Mouse (Mus musculus): ENCODE measurements around the gene Pi4k2b. TPM values are rescaled to one million over a fixed set of nuclear protein-coding genes. Genes with fewer than 3 reads are reported as not detected.
A peak's percentile ranks its signal among the peaks of the same experiment; 100 is the strongest.
"Not testable (repeated sequence)": the region's sequence is repeated elsewhere in the genome, so short reads cannot be mapped to it uniquely, and the experiment has no call there.

Pi4k2b gene
- 4.9 and 5.4 TPM in 2 replicates for polyA plus RNA-seq (2015; fragmentation: Nextera tagmentation; extraction: Ambion mirVana)

DNA sequence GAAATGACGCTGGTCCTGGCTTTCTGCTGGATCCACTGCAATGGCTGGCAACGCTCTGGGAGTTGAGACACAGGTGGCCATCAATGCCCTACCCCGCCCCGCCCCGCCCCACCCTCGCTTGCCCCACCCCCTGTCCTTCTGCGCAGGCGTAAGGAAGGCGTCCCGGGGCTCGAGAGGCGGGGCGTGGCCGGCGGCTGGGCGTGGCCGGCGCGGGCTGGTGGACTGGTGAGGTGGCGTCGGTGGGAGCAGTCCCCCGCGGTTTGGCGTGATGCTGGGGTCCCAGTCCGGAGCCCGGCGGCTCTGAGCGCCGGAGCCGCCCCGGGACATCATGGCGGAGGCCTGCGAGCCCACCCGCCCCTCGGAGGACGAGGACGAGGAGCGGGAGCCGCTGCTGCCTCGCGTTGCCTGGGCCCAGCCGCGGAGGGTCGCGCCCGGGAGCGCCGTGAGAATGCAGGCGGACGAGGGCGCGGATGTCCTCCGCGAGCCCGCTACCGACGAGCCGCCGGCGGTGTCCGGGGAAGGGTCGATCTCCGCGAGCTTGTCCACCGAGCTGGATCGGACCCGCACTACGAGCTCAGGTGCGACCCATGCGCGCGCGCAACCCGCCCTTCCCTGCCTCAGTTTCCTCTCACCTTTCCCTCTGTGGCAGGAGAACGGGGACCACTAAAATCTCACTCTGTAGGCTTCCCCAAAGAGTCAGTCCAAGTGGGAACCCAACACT lies at the start of gene Pi4k2b:
TSS of gene Pi4k2b (plus strand) at position 184 of the 721 bp plus-strand sequence.
- Histone ChIP-seq H3K4me2 (peak within 1 kb of the TSS; percentile 88), H3K4me1 (replicated peaks) (peaks cover 12% of the 10 kb centered on the region), H3K9me3 (no peaks in the 10 kb centered on the region), H3K36me3 (no peaks in the 10 kb centered on the region), H3K27ac (replicated peaks) (peak within 1 kb of the TSS; percentile 68), H3K27me3 (no peaks in the 10 kb centered on the region), H3K4me3 (peak within 1 kb of the TSS; percentile 89), H3K9ac (peak within 1 kb of the TSS; percentile 60)
- WGBS: under 1% methylated on average over 64 of the region's 75 CpGs
- peak; percentile 92 for ATAC-seq (ENCODE audit: low FRiP score, low read depth)

DNA sequence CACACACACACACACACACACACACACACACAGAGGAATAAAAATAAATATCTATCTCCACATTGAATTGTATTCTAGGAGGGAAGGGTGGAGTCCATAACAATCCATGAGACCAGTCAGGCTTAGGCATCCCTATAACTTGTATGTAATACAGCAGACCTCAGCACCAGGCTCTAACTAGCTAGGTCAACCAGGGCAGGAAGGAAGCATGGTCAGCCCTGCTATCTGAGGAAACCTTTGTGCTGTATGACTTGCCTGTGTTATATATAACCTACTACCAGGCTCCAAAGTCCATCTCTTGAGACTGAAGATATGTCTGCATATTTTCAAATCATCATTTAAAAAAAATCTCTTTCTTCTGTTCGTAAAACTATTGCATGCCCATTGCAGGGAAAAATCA lies 44.1 kb upstream of the Pi4k2b start:
- no peaks in the 10 kb centered on the region for H3K36me3 ChIP-seq
- H3K27me3 ChIP-seq: no peaks in the 10 kb centered on the region
- no peak overlapping the region for H3K27ac ChIP-seq (replicated peaks)
- H3K4me3 ChIP-seq: no peak overlapping the region
- ATAC-seq (ENCODE audit: low FRiP score, low read depth): no peak
- H3K9ac ChIP-seq: no peak overlapping the region
- no peaks in the 10 kb centered on the region for H3K9me3 ChIP-seq
- WGBS: 91% methylated on average over 1 of the region's 1 CpGs
- H3K4me2 ChIP-seq: no peak overlapping the region
- no peaks in the 10 kb centered on the region for H3K4me1 ChIP-seq (replicated peaks)

DNA sequence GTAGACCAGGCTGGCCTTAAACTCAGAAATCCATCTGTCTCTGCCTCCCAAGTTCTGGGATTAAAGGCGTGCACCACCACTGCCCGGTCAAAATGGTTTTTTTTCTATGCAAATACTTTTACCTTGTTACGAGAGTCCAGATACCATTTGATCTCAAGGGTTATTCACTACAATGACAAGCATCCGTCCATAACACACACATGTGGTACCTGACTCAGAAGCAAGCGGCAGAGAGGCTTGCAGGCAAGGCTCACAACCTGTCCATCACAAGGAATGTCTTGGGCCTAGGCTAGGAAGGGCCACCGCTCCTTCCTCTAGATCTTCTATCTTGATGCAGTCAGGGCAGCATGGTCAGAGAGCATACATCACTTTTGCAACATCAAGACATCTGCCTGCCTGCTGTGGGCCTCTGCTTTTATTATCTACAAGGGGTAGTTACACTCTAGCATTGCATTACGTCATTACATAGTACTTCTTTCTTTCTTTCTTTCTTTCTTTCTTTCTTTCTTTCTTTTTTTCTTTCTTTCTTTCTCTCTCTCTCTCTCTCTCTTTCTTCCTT lies 43.4 kb upstream of the Pi4k2b start:
- H3K4me1 ChIP-seq (replicated peaks); H3K27me3 ChIP-seq; H3K4me3 ChIP-seq; ATAC-seq (ENCODE audit: low FRiP score, low read depth); H3K36me3 ChIP-seq; H3K27ac ChIP-seq (replicated peaks); H3K4me2 ChIP-seq; H3K9ac ChIP-seq; H3K9me3 ChIP-seq: not testable (repeated sequence)
- 88% methylated on average over 7 of the region's 7 CpGs for WGBS

DNA sequence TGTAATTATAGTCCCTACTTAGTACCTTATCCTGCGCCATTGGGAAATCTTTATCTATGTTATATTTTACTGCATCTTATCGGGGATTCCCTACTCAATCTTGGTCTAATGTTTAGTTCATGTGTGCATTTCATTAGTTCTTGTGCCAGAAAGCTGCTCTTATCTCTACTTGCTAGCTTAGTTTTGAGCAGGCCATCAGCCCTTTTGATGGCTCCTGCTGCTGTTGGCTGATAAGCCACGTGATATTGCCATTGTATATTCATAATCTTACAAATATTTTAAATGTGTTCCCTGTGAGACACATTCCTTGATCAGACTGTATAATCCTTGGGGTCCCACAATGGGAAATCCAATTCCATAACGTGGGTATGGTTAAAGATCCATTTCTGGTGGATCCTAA lies 36.8 kb upstream of the Pi4k2b start:
- 84% methylated on average over 4 of the region's 4 CpGs for WGBS
- Histone ChIP-seq H3K9me3 (no peaks in the 10 kb centered on the region), H3K27ac (replicated peaks) (no peak overlapping the region), H3K9ac (no peak overlapping the region), H3K27me3 (no peaks in the 10 kb centered on the region), H3K4me3 (no peak overlapping the region), H3K4me1 (replicated peaks) (no peaks in the 10 kb centered on the region), H3K4me2 (no peak overlapping the region), H3K36me3 (no peaks in the 10 kb centered on the region)
- no peak for ATAC-seq (ENCODE audit: low FRiP score, low read depth)

DNA sequence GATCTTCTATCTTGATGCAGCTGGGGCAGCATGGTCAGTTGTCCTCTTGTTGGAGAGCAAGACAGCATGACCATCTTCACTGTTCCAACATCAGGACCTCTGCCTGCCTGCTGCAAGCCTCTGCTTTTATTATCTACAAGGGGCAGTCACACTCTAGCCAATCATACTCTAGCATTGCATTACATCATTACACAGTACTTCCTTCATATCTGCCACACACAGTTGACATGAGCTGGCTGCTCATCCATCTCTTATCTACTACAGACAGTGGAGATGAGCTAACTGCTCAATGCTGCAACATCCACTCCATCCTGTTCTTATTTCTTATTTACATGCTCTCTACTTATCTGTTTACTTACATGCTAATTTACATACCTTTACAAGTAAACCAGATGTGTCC lies 28.7 kb upstream of the Pi4k2b start:
- Histone ChIP-seq H3K27me3 (no peaks in the 10 kb centered on the region), H3K36me3 (no peaks in the 10 kb centered on the region), H3K9me3 (no peaks in the 10 kb centered on the region), H3K9ac (no peak overlapping the region), H3K27ac (replicated peaks) (no peak overlapping the region), H3K4me3 (no peak overlapping the region), H3K4me1 (replicated peaks) (no peaks in the 10 kb centered on the region), H3K4me2 (no peak overlapping the region)
- ATAC-seq (ENCODE audit: low FRiP score, low read depth): no peak

DNA sequence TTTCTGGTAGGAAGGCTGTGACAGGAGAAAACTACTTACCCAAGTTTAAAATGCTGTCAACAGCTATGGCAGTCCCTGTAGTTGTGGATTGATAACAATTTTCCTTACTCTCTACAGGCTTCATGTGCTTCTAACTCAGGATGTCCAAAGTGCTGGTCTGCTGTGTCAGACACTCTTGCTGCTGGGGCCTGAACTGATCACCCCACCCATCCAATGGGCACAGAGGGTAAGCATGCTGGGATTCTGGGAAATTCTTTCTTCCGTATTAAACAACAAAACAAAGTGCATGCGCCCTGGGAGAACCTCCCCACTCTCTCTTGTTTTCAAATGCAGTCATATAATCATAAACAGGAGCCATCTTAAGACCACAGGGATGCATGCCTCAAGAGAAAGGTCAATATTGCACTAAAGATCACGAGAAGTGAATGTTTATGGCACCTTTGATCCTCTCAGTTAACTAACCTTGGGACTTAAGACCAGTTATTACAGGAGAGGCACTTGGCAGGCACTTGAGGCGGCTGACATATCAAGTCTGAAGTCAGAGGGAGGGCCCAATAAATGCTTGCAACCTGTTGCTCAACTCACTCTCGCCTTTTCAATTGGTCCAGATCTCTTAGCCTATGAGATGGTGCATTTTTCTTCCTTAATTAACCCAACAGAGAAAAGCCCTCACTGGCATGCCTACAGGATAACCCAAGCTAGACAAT lies 24.5 kb upstream of the Pi4k2b start:
- no peak overlapping the region for H3K27ac ChIP-seq (replicated peaks)
- WGBS: 85% methylated on average over 5 of the region's 5 CpGs
- ATAC-seq (ENCODE audit: low FRiP score, low read depth): no peak
- H3K36me3 ChIP-seq: no peaks in the 10 kb centered on the region
- no peaks in the 10 kb centered on the region for H3K27me3 ChIP-seq
- H3K4me3 ChIP-seq: no peak overlapping the region
- no peak overlapping the region for H3K4me2 ChIP-seq
- H3K9ac ChIP-seq: no peak overlapping the region
- no peaks in the 10 kb centered on the region for H3K9me3 ChIP-seq
- no peaks in the 10 kb centered on the region for H3K4me1 ChIP-seq (replicated peaks)

DNA sequence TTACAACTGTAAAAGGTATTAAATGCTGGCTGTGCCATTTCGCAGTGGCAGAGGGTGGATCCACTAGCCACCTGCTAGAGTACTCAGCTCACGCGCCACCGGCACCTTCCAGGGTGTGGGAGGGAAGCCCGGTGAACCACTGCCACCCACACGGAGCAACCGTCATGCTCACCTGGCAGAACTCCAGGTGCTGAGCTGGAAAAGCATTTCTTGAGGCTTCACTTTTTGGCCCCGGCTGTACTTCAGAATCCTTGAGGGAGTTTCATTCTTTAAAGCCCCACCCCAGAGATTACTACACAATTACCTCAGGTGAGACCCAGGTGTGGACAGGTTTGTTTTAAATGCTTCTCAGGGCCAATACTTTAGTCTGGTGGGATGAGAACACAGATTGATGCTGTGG lies 20.4 kb upstream of the Pi4k2b start:
- no peak overlapping the region for H3K4me2 ChIP-seq
- no peaks in the 10 kb centered on the region for H3K9me3 ChIP-seq
- H3K36me3 ChIP-seq: no peaks in the 10 kb centered on the region
- no peak overlapping the region for H3K4me3 ChIP-seq
- no peaks in the 10 kb centered on the region for H3K4me1 ChIP-seq (replicated peaks)
- no peak for ATAC-seq (ENCODE audit: low FRiP score, low read depth)
- H3K27ac ChIP-seq (replicated peaks): no peak overlapping the region
- no peaks in the 10 kb centered on the region for H3K27me3 ChIP-seq
- H3K9ac ChIP-seq: no peak overlapping the region
- 82% methylated on average over 8 of the region's 8 CpGs for WGBS

DNA sequence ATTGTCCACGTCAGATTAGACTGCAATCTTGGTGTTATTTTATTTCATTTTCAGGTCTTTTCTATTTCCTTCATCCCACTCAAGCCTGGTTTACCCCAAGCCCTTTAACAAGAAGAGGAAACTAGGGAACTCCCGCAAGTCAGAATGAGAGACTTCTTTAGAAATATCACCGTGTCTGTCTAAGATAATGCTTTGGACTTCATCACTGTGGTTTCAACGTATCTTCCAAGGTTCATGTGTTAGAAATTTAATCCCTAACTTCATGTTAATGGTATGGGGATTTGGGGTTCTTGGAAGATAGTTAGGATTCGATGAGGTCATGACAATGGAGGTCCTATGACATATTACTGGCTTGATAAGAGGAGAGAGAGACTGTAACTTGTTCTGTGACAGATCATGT lies 13.6 kb upstream of the Pi4k2b start:
- Histone ChIP-seq H3K27me3 (no peaks in the 10 kb centered on the region), H3K27ac (replicated peaks) (no peak overlapping the region), H3K4me2 (no peak overlapping the region), H3K9me3 (no peaks in the 10 kb centered on the region), H3K4me1 (replicated peaks) (no peaks in the 10 kb centered on the region), H3K36me3 (no peaks in the 10 kb centered on the region), H3K9ac (no peak overlapping the region), H3K4me3 (no peak overlapping the region)
- 88% methylated on average over 5 of the region's 5 CpGs for WGBS
- no peak for ATAC-seq (ENCODE audit: low FRiP score, low read depth)

DNA sequence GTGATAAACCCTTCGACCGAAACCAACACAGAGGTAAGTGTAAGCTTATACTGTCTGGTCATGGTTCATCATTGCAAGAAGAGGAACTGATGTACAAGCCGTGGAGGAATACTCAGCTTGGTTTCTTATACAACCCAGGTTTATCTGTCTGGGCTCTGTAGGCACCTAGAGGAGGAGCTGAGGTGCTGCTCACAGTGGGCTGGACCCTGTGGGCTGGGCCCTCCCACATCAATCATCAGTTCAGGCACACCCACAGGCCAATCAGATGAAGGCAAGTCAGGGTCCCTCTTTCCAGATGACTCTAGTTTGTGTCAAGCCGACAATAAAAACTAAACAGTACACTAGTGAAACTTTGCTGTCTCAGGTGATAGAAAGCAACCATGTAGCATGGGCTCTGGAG lies 8.6 kb upstream of the Pi4k2b start:
- no peak overlapping the region for H3K9ac ChIP-seq
- no peaks in the 10 kb centered on the region for H3K4me1 ChIP-seq (replicated peaks)
- no peak overlapping the region for H3K27ac ChIP-seq (replicated peaks)
- no peak overlapping the region for H3K4me2 ChIP-seq
- no peaks in the 10 kb centered on the region for H3K36me3 ChIP-seq
- H3K27me3 ChIP-seq: no peaks in the 10 kb centered on the region
- WGBS: 78% methylated on average over 4 of the region's 4 CpGs
- ATAC-seq (ENCODE audit: low FRiP score, low read depth): no peak
- H3K9me3 ChIP-seq: no peaks in the 10 kb centered on the region
- no peak overlapping the region for H3K4me3 ChIP-seq

DNA sequence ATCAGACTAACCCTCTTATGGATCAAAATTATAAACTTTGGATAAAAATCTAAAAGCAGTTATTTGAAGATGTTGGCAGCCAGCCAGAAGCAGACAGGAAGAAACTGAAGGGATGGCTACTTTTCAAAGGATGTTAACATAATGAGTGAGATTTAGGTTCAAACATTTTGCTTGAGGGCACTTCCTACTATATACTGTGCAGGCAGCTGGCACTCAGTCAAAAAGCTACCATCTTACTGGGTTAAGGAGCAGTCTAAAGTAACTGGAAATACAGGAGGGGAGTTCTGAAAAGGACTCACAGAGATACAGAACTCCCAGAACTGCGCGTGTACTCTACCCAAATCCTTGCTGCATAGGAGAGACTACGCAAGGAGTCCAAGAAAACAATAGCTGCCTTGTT lies 5.3 kb upstream of the Pi4k2b start:
- Histone ChIP-seq H3K9me3 (no peaks in the 10 kb centered on the region), H3K27ac (replicated peaks) (no peak overlapping the region), H3K4me3 (no peak overlapping the region), H3K27me3 (no peaks in the 10 kb centered on the region), H3K36me3 (no peaks in the 10 kb centered on the region), H3K4me1 (replicated peaks) (no peaks in the 10 kb centered on the region), H3K4me2 (no peak overlapping the region), H3K9ac (no peak overlapping the region)
- ATAC-seq (ENCODE audit: low FRiP score, low read depth): no peak
- 75% methylated on average over 3 of the region's 3 CpGs for WGBS

DNA sequence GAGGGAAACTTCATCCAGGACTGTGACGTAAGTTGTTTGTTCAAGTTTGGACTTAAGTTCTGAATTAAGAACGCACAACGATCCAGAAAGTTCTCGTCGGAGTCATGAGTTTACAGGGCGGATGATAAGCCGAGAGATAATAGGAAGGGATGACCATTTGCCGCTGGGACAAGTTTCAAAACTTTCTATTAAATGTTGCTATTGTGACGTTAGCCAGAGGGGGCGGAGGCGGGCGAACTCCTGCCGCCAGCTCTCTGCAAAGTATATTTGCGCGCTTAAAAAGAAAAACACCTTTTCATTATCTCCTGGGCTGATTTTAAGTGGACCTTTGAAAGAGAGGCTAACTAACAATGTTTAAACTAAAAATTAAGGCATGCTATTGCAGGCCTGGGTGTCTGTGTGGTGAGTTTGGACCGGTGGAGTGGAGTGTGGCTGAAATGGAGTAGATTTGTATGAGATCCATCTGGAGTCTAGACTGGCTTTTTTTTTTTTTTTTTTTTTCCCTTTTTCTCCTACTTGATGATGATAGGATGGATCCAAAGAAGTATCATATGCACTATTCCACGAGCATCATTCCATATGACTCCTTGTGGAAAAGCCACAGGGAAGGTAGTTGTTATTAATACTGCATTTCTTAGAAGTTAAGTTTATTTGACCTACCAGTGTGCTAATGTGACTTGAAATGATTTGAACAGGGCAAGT lies 889 bp downstream of the Pi4k2b start:
- Histone ChIP-seq H3K4me2 (peak overlapping the region; percentile 88), H3K9me3 (no peaks in the 10 kb centered on the region), H3K4me3 (peak overlapping the region; percentile 89), H3K9ac (peak overlapping the region; percentile 60), H3K36me3 (no peaks in the 10 kb centered on the region), H3K27ac (replicated peaks) (peak overlapping the region; percentile 68; the same call in 1 of the 2 replicates), H3K4me1 (replicated peaks) (peaks cover 12% of the 10 kb centered on the region), H3K27me3 (no peaks in the 10 kb centered on the region)
- WGBS: 4% methylated on average over 17 of the region's 17 CpGs
- no peak for ATAC-seq (ENCODE audit: low FRiP score, low read depth)

DNA sequence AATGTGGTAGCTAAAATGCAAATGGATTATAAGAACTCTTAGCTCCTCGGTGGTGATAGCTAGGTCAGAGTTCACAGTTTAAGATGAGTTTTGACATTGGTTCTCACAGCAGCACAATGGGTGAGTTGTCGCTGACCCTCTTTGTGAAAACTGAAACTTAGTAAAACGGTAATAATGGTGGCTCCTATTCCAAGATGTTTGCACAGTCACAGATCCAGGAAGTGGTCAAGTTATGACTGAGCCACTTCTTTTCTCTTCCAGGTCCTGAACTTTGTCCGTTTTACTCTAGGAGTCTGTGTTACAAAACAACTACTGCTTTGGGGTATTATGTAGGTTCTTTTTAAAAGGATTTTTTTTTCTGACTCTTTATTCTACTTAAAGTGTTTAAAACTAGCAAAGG lies 1.9 kb downstream of the Pi4k2b start:
- peak overlapping the region; percentile 88 for H3K4me2 ChIP-seq
- H3K36me3 ChIP-seq: no peaks in the 10 kb centered on the region
- no peaks in the 10 kb centered on the region for H3K27me3 ChIP-seq
- WGBS: 48% methylated on average over 4 of the region's 4 CpGs
- no peak overlapping the region for H3K9ac ChIP-seq
- H3K27ac ChIP-seq (replicated peaks): no peak overlapping the region
- ATAC-seq (ENCODE audit: low FRiP score, low read depth): no peak
- peaks cover 12% of the 10 kb centered on the region for H3K4me1 ChIP-seq (replicated peaks)
- no peak overlapping the region for H3K4me3 ChIP-seq
- no peaks in the 10 kb centered on the region for H3K9me3 ChIP-seq

Data from hindbrain, embryonic 15.5 days (tissue).